Mouse (Mus musculus) hindbrain, embryonic 11.5 days (tissue): ENCODE measurements around the gene Gnas. TPM values are rescaled to one million over a fixed set of nuclear protein-coding genes. Genes with fewer than 3 reads are reported as not detected.
A peak's percentile ranks its signal among the peaks of the same experiment; 100 is the strongest.

ENCODE experiments used
- ATAC-seq: fragments of 200-750 bp; cut with Nextera tagmentation; 2 replicates; pipeline ENCODE4 v1.8.0; 2017; ENCODE audit warnings: mild to moderate bottlenecking, moderate TSS enrichment, moderate library complexity; ENCODE audit not compliant: low FRiP score
- DNase-seq: peaks from one replicate; pipeline ENCODE4 v3.0.0-alpha.2; 2015; ENCODE audit warnings: low spot score
- H3K27ac ChIP-seq: fragments of 300-500 bp; sonication (generic); 2 replicates; pipeline ENCODE4 v1.5.1; 2014; ENCODE audit warnings: mild to moderate bottlenecking, low read depth, low read length
- H3K27me3 ChIP-seq: fragments of 300-500 bp; sonication (generic); 2 replicates; pipeline ENCODE4 v1.6.1; 2014; ENCODE audit warnings: mild to moderate bottlenecking, low read length, moderate library complexity, mixed read lengths; ENCODE audit not compliant: control insufficient read depth, insufficient read depth
- H3K36me3 ChIP-seq: fragments of 300-500 bp; sonication (generic); 2 replicates; pipeline ENCODE4 v1.6.1; 2014; ENCODE audit warnings: mild to moderate bottlenecking, low read length, moderate library complexity, mixed read lengths; ENCODE audit not compliant: control insufficient read depth, insufficient read depth
- H3K4me1 ChIP-seq: fragments of 300-500 bp; sonication (generic); replicated peaks from 2 replicates; pipeline ENCODE4 v1.6.1; 2014; ENCODE audit warnings: low read length, mixed read lengths; ENCODE audit not compliant: control insufficient read depth, insufficient read depth
- H3K4me2 ChIP-seq: fragments of 300-500 bp; sonication (generic); replicated peaks from 2 replicates; pipeline ENCODE4 v1.6.1; 2014; ENCODE audit warnings: mild to moderate bottlenecking, low read depth, low read length
- H3K4me3 ChIP-seq: fragments of 300-500 bp; sonication (generic); 2 replicates; pipeline ENCODE4 v1.5.1; 2014; ENCODE audit warnings: low read depth, low read length
- H3K9ac ChIP-seq: fragments of 300-500 bp; sonication (generic); 2 replicates; pipeline ENCODE4 v1.6.1; 2014; ENCODE audit warnings: low read depth, low read length
- H3K9me3 ChIP-seq: fragments of 300-500 bp; sonication (generic); 2 replicates; pipeline ENCODE4 v1.6.1; 2016; ENCODE audit warnings: low read length; ENCODE audit not compliant: control insufficient read depth
- WGBS: fragments of 180-500 bp; shearing (Covaris S2); extraction: QIAGEN DNeasy Blood & Tissue Kit; methylation state at CpG from one replicate; pipeline ENCODE4 v1.1.7; 2014; 5-methylcytosine and 5-hydroxymethylcytosine counted together
- polyA plus RNA-seq: library from polyadenylated mRNA; unstranded; fragments of >200 nt; fragmentation: Nextera tagmentation; extraction: Ambion mirVana; gene quantifications from 2 replicates; pipeline ENCODE4 v1.2.1, GENCODE M21; 2014

The Gnas gene
- polyA plus RNA-seq, 1 experiment from 2014 or later = 1,233 TPM

GRCm38 (mm10) chr2:174297851-174298250, 13.7 kb downstream of the Gnas start:
- H3K27ac ChIP-seq = no peak overlapping the region
- no peak overlapping the region for H3K4me2 ChIP-seq
- no peak overlapping the region for H3K9ac ChIP-seq
- H3K36me3 ChIP-seq = no peaks in the 10 kb centered on the region
- H3K9me3 ChIP-seq = peaks cover 21% of the 10 kb centered on the region
- H3K27me3 ChIP-seq = peaks cover 21% of the 10 kb centered on the region
- peaks cover 5% of the 10 kb centered on the region for H3K4me1 ChIP-seq
- peak overlapping the region; percentile 20; the same call in 1 of the 2 replicates for H3K4me3 ChIP-seq
- WGBS = 69% methylated on average over 19 of the region's 19 CpGs
- DNase-seq (no peak), ATAC-seq (no peak)

GRCm38 (mm10) chr2:174298471-174298870, 14.4 kb downstream of the Gnas start:
- Histone ChIP-seq H3K27ac (no peak overlapping the region), H3K9ac (no peak overlapping the region), H3K36me3 (no peaks in the 10 kb centered on the region), H3K4me3 (peak overlapping the region; percentile 20), H3K4me1 (peaks cover 5% of the 10 kb centered on the region; the same call in 1 of the 2 replicates), H3K27me3 (peaks cover 21% of the 10 kb centered on the region), H3K4me2 (peak overlapping the region; percentile 47), H3K9me3 (peaks cover 21% of the 10 kb centered on the region)
- DNase-seq (no peak), ATAC-seq (no peak)
- WGBS = 43% methylated on average over 33 of the region's 33 CpGs

GRCm38 (mm10) chr2:174299091-174299770, 15.1 kb downstream of the Gnas start:
- H3K27me3 ChIP-seq = peaks cover 21% of the 10 kb centered on the region
- peaks cover 21% of the 10 kb centered on the region for H3K9me3 ChIP-seq
- H3K36me3 ChIP-seq = no peaks in the 10 kb centered on the region
- no peak overlapping the region for H3K9ac ChIP-seq
- ATAC-seq (no peak), DNase-seq (no peak)
- peak overlapping the region; percentile 20 for H3K4me3 ChIP-seq
- H3K4me1 ChIP-seq = peaks cover 5% of the 10 kb centered on the region; the same call in 1 of the 2 replicates
- no peak overlapping the region for H3K27ac ChIP-seq
- WGBS = 32% methylated on average over 48 of the region's 48 CpGs
- peak overlapping the region; percentile 47 for H3K4me2 ChIP-seq

- H3K4me2 ChIP-seq = peak overlapping the region; percentile 47
- ATAC-seq = no peak
- peaks cover 21% of the 10 kb centered on the region for H3K9me3 ChIP-seq
- no peaks in the 10 kb centered on the region for H3K36me3 ChIP-seq
- H3K4me3 ChIP-seq = peak overlapping the region; percentile 20
- peaks cover 21% of the 10 kb centered on the region for H3K27me3 ChIP-seq
- no peak overlapping the region for H3K27ac ChIP-seq
- no peak overlapping the region for H3K9ac ChIP-seq
- DNase-seq = peak; percentile 36
- WGBS = 53% methylated on average over 34 of the region's 34 CpGs
- peaks cover 5% of the 10 kb centered on the region; the same call in 1 of the 2 replicates for H3K4me1 ChIP-seq
Observed at GRCm38 (mm10) chr2:174299771-174300160, 15.6 kb downstream of the Gnas start.

- Histone ChIP-seq H3K9ac (0 out of 2 replicates have a peak overlapping the region, but pooled peaks have one; percentile 25), H3K4me2 (peak overlapping the region; percentile 47), H3K4me1 (peaks cover 5% of the 10 kb centered on the region; the same call in 1 of the 2 replicates), H3K27ac (no peak overlapping the region), H3K27me3 (peaks cover 21% of the 10 kb centered on the region), H3K4me3 (peak overlapping the region; percentile 20), H3K36me3 (no peaks in the 10 kb centered on the region), H3K9me3 (peaks cover 19% of the 10 kb centered on the region)
- ATAC-seq (no peak), DNase-seq (no peak)
- WGBS = 62% methylated on average over 27 of the region's 27 CpGs
Observed at GRCm38 (mm10) chr2:174300186-174300585, 16.1 kb downstream of the Gnas start.

GRCm38 (mm10) chr2:174300666-174301065, 16.5 kb downstream of the Gnas start:
- Histone ChIP-seq H3K4me3 (peak overlapping the region; percentile 20), H3K4me1 (peaks cover 5% of the 10 kb centered on the region; the same call in 1 of the 2 replicates), H3K36me3 (no peaks in the 10 kb centered on the region), H3K9ac (0 out of 2 replicates have a peak overlapping the region, but pooled peaks have one; percentile 25), H3K9me3 (peaks cover 17% of the 10 kb centered on the region), H3K27me3 (peaks cover 21% of the 10 kb centered on the region), H3K27ac (no peak overlapping the region), H3K4me2 (peak overlapping the region; percentile 47)
- DNase-seq (no peak), ATAC-seq (no peak)
- 41% methylated on average over 22 of the region's 22 CpGs for WGBS

- no peak overlapping the region for H3K27ac ChIP-seq
- DNase-seq (no peak), ATAC-seq (no peak)
- H3K4me2 ChIP-seq = no peak overlapping the region
- 36% methylated on average over 6 of the region's 6 CpGs for WGBS
- peaks cover 9% of the 10 kb centered on the region for H3K9me3 ChIP-seq
- peaks cover 21% of the 10 kb centered on the region for H3K27me3 ChIP-seq
- H3K4me1 ChIP-seq = peaks cover 5% of the 10 kb centered on the region; the same call in 1 of the 2 replicates
- H3K4me3 ChIP-seq = no peak overlapping the region
- no peak overlapping the region for H3K9ac ChIP-seq
- H3K36me3 ChIP-seq = no peaks in the 10 kb centered on the region
Observed at GRCm38 (mm10) chr2:174302526-174302925, 18.4 kb downstream of the Gnas start.

- H3K4me2 ChIP-seq = no peak overlapping the region
- H3K4me3 ChIP-seq = no peak overlapping the region
- H3K27me3 ChIP-seq = peaks cover 2% of the 10 kb centered on the region; the same call in 1 of the 2 replicates
- H3K27ac ChIP-seq = no peak overlapping the region
- no peak overlapping the region for H3K9ac ChIP-seq
- H3K9me3 ChIP-seq = 0 out of 2 replicates have a peak, but pooled peaks cover 2% of the 10 kb centered on the region
- H3K36me3 ChIP-seq = no peaks in the 10 kb centered on the region
- no peaks in the 10 kb centered on the region for H3K4me1 ChIP-seq
- 9% methylated on average over 5 of the region's 5 CpGs for WGBS
- ATAC-seq = no peak
- DNase-seq = no peak
Observed at GRCm38 (mm10) chr2:174305646-174306045, 21.5 kb downstream of the Gnas start.

- no peak for ATAC-seq
- WGBS = 91% methylated on average over 3 of the region's 3 CpGs
- no peaks in the 10 kb centered on the region for H3K4me1 ChIP-seq
- H3K27ac ChIP-seq = no peak overlapping the region
- DNase-seq = no peak
- H3K9ac ChIP-seq = no peak overlapping the region
- H3K9me3 ChIP-seq = no peaks in the 10 kb centered on the region
- H3K4me3 ChIP-seq = no peak overlapping the region
- no peak overlapping the region for H3K4me2 ChIP-seq
- H3K27me3 ChIP-seq = no peaks in the 10 kb centered on the region
- H3K36me3 ChIP-seq = no peaks in the 10 kb centered on the region
Observed at GRCm38 (mm10) chr2:174307903-174308302, 23.8 kb downstream of the Gnas start.
